Mouse (Mus musculus) embryo, embryonic 10 days (tissue): ENCODE results near the gene Armcx5.
"Not testable (repeated sequence)": the region's sequence is repeated elsewhere in the genome, so short reads cannot be mapped to it uniquely, and the experiment has no call there.

ENCODE experiments used
- DNase-seq: peaks from one replicate; pipeline ENCODE4 v3.0.0-alpha.2; 2015; ENCODE audit warnings: low spot score

Armcx5 gene

GRCm38 (mm10) chrX:135742304-135743055 lies at the start of gene Armcx5, which contains the start of gene Gprasp1:
Gene Armcx5, plus strand, starts transcription at chrX:135742733.
Gene Gprasp1, plus strand, starts transcription at chrX:135742733.
- peak; percentile 94 for DNase-seq

GRCm38 (mm10) chrX:135693633-135694032 lies 48.9 kb upstream of the Armcx5 start, which contains the start of gene Tcp11x2:
Gene Tcp11x2, minus strand, starts transcription at chrX:135693790.
- no peak for DNase-seq

GRCm38 (mm10) chrX:135703111-135703510 lies 39.4 kb upstream of the Armcx5 start:
- DNase-seq = no peak

GRCm38 (mm10) chrX:135704349-135704748 lies 38.2 kb upstream of the Armcx5 start:
- no peak for DNase-seq

- no peak for DNase-seq
Observed at GRCm38 (mm10) chrX:135712845-135713244, 29.7 kb upstream of the Armcx5 start.

GRCm38 (mm10) chrX:135725161-135725560 lies 17.4 kb upstream of the Armcx5 start, which contains the start of gene Tmsb15a:
Gene Tmsb15a, minus strand, starts transcription at chrX:135725261.
- no peak for DNase-seq

GRCm38 (mm10) chrX:135738730-135739520 lies 3.6 kb upstream of the Armcx5 start:
- no peak for DNase-seq

GRCm38 (mm10) chrX:135743056-135743355 lies 473 bp downstream of the Armcx5 start:
- DNase-seq = peak; percentile 6

- DNase-seq = not testable (repeated sequence)
Observed at GRCm38 (mm10) chrX:135745376-135745775, 2.8 kb downstream of the Armcx5 start.

- DNase-seq = peak; percentile 78
Observed at GRCm38 (mm10) chrX:135752832-135753231, 10.3 kb downstream of the Armcx5 start.

GRCm38 (mm10) chrX:135761707-135762106 lies 19.2 kb downstream of the Armcx5 start:
- DNase-seq = peak; percentile 20

- DNase-seq = no peak
Observed at GRCm38 (mm10) chrX:135768043-135768548, 25.6 kb downstream of the Armcx5 start.

- no peak for DNase-seq
Observed at GRCm38 (mm10) chrX:135768565-135768964, 26.0 kb downstream of the Armcx5 start.

- DNase-seq = no peak
Observed at GRCm38 (mm10) chrX:135791536-135791935, 49.0 kb downstream of the Armcx5 start.

GRCm38 (mm10) chrX:135792326-135792725 lies 49.8 kb downstream of the Armcx5 start:
- no peak for DNase-seq

- DNase-seq = peak; percentile 73
Observed at GRCm38 (mm10) chrX:135795591-135796304, 53.2 kb downstream of the Armcx5 start.

- DNase-seq = not testable (repeated sequence)
Observed at GRCm38 (mm10) chrX:135796305-135797211, 54.0 kb downstream of the Armcx5 start.
